Mouse (Mus musculus): ENCODE results near the gene Limk1.

The Limk1 gene

DNA sequence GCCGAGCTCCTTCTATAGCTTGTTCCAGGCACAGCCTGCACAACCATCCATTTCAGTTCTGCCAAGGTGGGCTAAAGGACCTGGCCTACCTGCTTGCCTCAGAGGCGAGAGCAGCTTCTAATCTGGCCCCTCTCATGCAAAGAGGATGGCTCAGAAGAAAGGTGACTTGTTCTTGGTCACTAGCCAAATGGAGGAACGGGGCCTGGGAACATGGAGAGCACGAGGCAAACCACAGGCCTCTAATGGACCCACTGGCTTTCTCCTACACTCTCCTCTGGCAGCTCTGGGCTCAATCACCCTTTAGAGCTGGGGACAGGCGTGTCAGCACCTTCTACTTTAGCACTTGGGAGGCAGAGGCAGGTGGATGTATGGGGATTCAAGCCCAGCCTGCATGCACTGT lies 13.4 kb downstream of the Limk1 start:
- TF ChIP-seq NANOG (IDR thresholded peaks at IDR 0.05; ENCODE audit: borderline replicate concordance, low read length), result no peak
- no peak for TF ChIP-seq POU5F1 (IDR thresholded peaks at IDR 0.05; ENCODE audit: borderline replicate concordance, low read length)
- TF ChIP-seq CTCF (conservative IDR thresholded peaks at IDR 0.05; ENCODE audit: low read length), result no peak
- H3K9me3 ChIP-seq (ENCODE audit: low read length), result no peaks in the 10 kb centered on the region
- peaks cover 57% of the 10 kb centered on the region for H3K4me1 ChIP-seq (replicated peaks; ENCODE audit: low read depth, low read length)
- peaks cover 53% of the 10 kb centered on the region for H3K36me3 ChIP-seq (ENCODE audit: insufficient read depth, low read length)
- no peak overlapping the region for H3K4me3 ChIP-seq (replicated peaks; ENCODE audit: low read length)
- H3K27me3 ChIP-seq (ENCODE audit: insufficient read depth, low read length), result no peaks in the 10 kb centered on the region

DNA sequence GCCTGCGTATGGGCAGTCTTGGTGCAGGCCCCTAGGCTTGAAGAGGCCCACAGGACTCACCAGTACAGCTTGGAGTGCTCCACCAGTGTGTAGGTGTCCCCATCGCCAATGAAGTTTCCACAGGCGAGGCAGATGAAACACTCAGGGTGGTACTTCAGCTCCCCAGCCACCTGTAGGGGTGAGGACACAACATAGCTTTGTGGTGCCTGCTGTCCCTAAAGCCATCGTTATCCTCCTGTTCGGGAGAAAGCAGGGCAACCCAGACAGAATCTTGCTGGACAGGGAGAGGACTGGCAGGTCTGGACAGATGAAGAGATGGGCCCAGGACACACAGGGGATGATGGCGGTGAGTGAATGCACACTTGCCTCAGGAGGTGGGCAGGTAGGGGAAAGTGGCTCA lies 15.8 kb downstream of the Limk1 start:
- Histone ChIP-seq H3K4me1 (replicated peaks; ENCODE audit: low read depth, low read length) (peaks cover 64% of the 10 kb centered on the region), H3K4me3 (replicated peaks; ENCODE audit: low read length) (peak overlapping the region; percentile 49), H3K9me3 (ENCODE audit: low read length) (no peaks in the 10 kb centered on the region), H3K36me3 (ENCODE audit: insufficient read depth, low read length) (peaks cover 46% of the 10 kb centered on the region), H3K27me3 (ENCODE audit: insufficient read depth, low read length) (no peaks in the 10 kb centered on the region)
- TF ChIP-seq NANOG (IDR thresholded peaks at IDR 0.05; ENCODE audit: borderline replicate concordance, low read length), result no peak

DNA sequence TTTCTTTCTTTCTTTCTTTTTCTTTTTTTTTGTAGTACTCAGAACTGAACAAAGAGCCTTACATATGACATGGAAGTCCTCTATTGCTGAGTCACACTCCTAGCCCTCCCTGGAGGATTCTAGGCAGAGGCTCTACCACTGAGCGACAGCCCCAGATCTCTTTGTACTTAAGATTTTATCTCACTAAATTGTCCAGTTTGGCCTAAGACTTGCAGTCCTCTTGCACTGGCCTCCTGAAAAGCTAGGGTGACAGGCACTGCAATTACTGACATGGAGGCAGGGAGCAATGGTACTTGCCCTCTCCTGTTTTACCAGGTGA lies 16.2 kb downstream of the Limk1 start:
- Histone ChIP-seq H3K9me3 (ENCODE audit: low read length) (no peaks in the 10 kb centered on the region), H3K4me3 (replicated peaks; ENCODE audit: low read length) (no peak overlapping the region), H3K4me1 (replicated peaks; ENCODE audit: low read depth, low read length) (peaks cover 65% of the 10 kb centered on the region), H3K36me3 (ENCODE audit: insufficient read depth, low read length) (peaks cover 46% of the 10 kb centered on the region), H3K27me3 (ENCODE audit: insufficient read depth, low read length) (no peaks in the 10 kb centered on the region)
- no peak for TF ChIP-seq NANOG (IDR thresholded peaks at IDR 0.05; ENCODE audit: borderline replicate concordance, low read length)

DNA sequence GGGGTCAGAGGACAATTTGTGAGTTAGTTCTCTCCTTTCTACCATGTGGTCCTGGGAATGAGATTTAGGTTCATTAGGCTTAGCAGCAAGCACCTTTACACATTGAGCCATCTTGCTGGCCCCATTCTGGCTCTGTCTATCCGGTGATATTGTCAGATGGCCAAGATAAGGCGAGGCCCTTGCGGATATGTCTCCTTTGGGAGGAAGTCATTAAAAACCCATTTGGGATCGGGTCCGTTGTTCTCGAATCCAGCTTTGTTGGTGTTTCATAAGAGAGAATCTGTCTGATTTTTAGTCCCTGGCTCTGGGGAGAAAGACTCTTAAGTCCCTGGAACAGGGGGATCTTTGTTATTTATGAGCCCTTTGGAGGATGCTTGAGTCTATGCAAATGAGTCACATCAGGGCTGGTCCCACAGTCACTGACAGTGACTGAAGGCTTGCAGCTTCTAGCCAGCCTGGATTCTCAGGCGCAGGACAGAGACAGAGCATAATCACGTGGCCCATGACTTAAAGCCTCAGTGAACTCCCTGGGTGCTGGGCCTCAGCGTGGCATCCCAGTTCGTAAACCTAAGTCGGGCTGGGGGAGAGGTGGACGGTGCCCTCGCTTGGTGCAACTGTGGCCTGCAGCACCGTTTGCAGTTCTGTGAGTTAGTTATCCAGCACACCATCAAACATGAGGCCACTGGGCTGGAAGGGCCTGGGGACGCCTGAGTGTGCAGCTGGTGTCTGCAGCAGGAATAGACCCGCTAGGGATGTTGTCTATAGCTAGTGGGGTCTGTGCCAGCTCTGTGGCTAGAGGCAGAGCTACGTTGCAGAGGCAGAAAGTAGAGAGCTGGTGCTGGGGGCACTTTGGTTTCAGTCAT lies 16.8 kb downstream of the Limk1 start:
- Histone ChIP-seq H3K4me3 (replicated peaks; ENCODE audit: low read length) (no peak overlapping the region), H3K9me3 (ENCODE audit: low read length) (no peaks in the 10 kb centered on the region), H3K27me3 (ENCODE audit: insufficient read depth, low read length) (no peaks in the 10 kb centered on the region), H3K4me1 (replicated peaks; ENCODE audit: low read depth, low read length) (peaks cover 59% of the 10 kb centered on the region), H3K36me3 (ENCODE audit: insufficient read depth, low read length) (peaks cover 50% of the 10 kb centered on the region)
- TF ChIP-seq POU5F1 (IDR thresholded peaks at IDR 0.05; ENCODE audit: borderline replicate concordance, low read length) (0 out of 2 replicates have a peak, but pooled peaks have one; percentile 37), CTCF (conservative IDR thresholded peaks at IDR 0.05; ENCODE audit: low read length) (no peak)

DNA sequence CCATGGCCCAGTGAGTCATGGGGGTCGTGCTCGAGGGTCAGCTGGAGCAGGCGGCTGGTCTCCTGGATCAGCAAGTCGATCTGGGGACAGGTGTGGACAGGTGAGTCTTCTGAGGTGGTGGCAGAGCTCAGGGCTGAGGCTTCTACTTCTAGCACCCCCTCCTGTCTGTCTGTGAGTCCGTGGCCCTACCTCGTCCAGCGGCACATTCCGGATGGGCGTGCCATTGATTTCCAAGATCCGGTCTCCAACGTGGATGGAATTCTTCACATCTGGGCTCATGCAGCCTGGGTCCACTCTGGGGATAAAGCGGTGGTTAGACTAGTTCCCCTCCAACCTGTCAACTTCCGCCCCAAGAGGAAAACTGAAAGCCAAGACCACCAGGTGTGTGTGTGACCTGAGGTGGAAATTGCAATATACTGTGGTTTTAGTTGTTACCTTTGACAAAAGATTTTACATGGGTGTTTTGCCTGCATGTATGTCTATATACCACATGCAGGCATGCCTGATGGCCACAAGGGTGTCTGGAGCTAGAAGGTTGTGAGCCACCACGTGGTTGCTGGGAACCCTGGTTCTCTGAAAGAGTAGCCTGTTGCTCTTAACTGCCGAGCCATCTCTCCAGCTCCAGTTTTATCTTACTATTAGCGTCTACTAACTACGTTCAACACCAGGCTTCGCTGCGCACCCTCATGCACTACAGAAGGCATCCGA lies 19.2 kb downstream of the Limk1 start:
- TF ChIP-seq POU5F1 (IDR thresholded peaks at IDR 0.05; ENCODE audit: borderline replicate concordance, low read length), result no peak
- TF ChIP-seq NANOG (IDR thresholded peaks at IDR 0.05; ENCODE audit: borderline replicate concordance, low read length), result no peak
- TF ChIP-seq CTCF (conservative IDR thresholded peaks at IDR 0.05; ENCODE audit: low read length), result no peak; the same call in 1 of the 2 replicates
- Histone ChIP-seq H3K4me3 (replicated peaks; ENCODE audit: low read length) (peak overlapping the region; percentile 75), H3K27me3 (ENCODE audit: insufficient read depth, low read length) (no peaks in the 10 kb centered on the region), H3K4me1 (replicated peaks; ENCODE audit: low read depth, low read length) (peaks cover 58% of the 10 kb centered on the region), H3K9me3 (ENCODE audit: low read length) (no peaks in the 10 kb centered on the region), H3K36me3 (ENCODE audit: insufficient read depth, low read length) (peaks cover 66% of the 10 kb centered on the region)

DNA sequence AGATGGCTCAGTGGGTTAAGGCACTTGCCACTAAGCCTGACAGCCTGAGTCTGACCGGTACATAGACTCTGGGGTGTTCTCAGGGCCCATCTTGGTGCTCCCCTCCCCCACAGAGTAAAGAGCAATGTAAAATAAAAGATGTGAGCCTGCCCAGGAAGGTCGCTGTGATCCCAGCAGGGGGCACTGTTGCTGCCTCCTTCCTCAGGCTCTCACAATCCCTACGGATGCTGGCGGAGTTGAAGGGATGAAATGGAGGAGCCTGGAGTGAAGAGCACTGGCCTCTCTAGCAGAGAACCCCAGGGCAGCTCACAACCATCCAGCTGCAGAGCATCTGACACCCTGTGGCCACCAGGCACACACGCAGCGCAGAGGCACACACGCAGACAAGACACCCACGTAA lies 19.9 kb downstream of the Limk1 start:
- H3K4me1 ChIP-seq (replicated peaks; ENCODE audit: low read depth, low read length), result peaks cover 64% of the 10 kb centered on the region
- H3K9me3 ChIP-seq (ENCODE audit: low read length), result no peaks in the 10 kb centered on the region
- H3K27me3 ChIP-seq (ENCODE audit: insufficient read depth, low read length), result no peaks in the 10 kb centered on the region
- H3K36me3 ChIP-seq (ENCODE audit: insufficient read depth, low read length), result peaks cover 72% of the 10 kb centered on the region
- peak overlapping the region; percentile 75 for H3K4me3 ChIP-seq (replicated peaks; ENCODE audit: low read length)
- TF ChIP-seq NANOG (IDR thresholded peaks at IDR 0.05; ENCODE audit: borderline replicate concordance, low read length) (no peak), CTCF (conservative IDR thresholded peaks at IDR 0.05; ENCODE audit: low read length) (peak; percentile 71), POU5F1 (IDR thresholded peaks at IDR 0.05; ENCODE audit: borderline replicate concordance, low read length) (no peak)

DNA sequence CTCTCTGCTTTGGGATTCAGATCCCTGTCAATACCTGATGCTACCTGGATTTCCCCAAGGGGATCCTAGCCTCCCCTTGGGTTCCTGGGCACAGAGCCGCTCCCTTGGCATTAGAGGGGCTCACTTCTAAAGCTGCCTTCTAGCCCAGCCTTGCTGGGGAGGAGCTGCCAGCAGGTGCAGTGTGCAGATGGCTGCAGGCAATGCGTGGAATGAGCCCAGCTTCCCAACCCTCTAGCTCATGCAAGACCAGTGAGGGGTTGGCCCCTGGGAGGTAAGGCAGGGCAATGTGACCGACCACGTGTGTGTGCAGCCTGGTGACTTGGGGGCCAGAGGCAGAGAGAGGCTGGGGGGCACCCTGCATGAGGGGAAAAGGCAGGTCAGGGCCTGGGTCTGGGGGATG lies 31.7 kb downstream of the Limk1 start:
- H3K4me1 ChIP-seq (replicated peaks; ENCODE audit: low read depth, low read length), result peaks cover 53% of the 10 kb centered on the region
- no peak for TF ChIP-seq POU5F1 (IDR thresholded peaks at IDR 0.05; ENCODE audit: borderline replicate concordance, low read length)
- no peak for TF ChIP-seq CTCF (conservative IDR thresholded peaks at IDR 0.05; ENCODE audit: low read length)
- no peak for TF ChIP-seq NANOG (IDR thresholded peaks at IDR 0.05; ENCODE audit: borderline replicate concordance, low read length)
- peaks cover 33% of the 10 kb centered on the region for H3K36me3 ChIP-seq (ENCODE audit: insufficient read depth, low read length)
- H3K4me3 ChIP-seq (replicated peaks; ENCODE audit: low read length), result peak overlapping the region; percentile 60
- H3K9me3 ChIP-seq (ENCODE audit: low read length), result no peaks in the 10 kb centered on the region
- 0 out of 2 replicates have a peak, but pooled peaks cover 5% of the 10 kb centered on the region for H3K27me3 ChIP-seq (ENCODE audit: insufficient read depth, low read length)

DNA sequence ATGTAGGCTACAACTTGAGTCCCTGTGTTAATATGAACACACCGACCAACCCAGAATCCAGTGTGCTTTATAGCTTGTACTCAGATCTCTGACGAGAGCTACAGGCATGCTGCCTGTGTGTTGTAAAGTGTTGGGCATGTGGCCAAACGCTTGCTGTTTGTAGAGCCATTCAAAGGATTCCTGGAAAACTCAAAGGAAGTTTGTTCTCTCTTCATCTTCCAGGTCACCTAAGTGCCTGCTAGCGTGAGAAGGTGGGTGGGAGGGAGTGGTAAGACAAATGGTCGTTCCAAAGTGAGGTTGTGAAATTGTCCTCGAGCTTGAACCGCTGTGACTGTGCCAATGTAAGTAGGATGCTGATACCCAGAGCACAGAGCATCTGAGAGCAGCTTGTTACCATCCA lies 36.4 kb downstream of the Limk1 start:
- Histone ChIP-seq H3K4me3 (replicated peaks; ENCODE audit: low read length) (no peak overlapping the region), H3K9me3 (ENCODE audit: low read length) (peaks cover 8% of the 10 kb centered on the region; the same call in 1 of the 2 replicates), H3K36me3 (ENCODE audit: insufficient read depth, low read length) (0 out of 2 replicates have a peak, but pooled peaks cover 3% of the 10 kb centered on the region), H3K4me1 (replicated peaks; ENCODE audit: low read depth, low read length) (peaks cover 35% of the 10 kb centered on the region), H3K27me3 (ENCODE audit: insufficient read depth, low read length) (0 out of 2 replicates have a peak, but pooled peaks cover 7% of the 10 kb centered on the region)
- no peak for TF ChIP-seq CTCF (conservative IDR thresholded peaks at IDR 0.05; ENCODE audit: low read length)
- no peak for TF ChIP-seq NANOG (IDR thresholded peaks at IDR 0.05; ENCODE audit: borderline replicate concordance, low read length)

Measured in E14TG2a.4 (cell line).